Mouse (Mus musculus) heart, embryonic 10.5 days (tissue): ENCODE measurements around the gene Prc1. TPM values are rescaled to one million over a fixed set of nuclear protein-coding genes. Genes with fewer than 3 reads are reported as not detected.
"Not testable (repeated sequence)": the region's sequence is repeated elsewhere in the genome, so short reads cannot be mapped to it uniquely, and the experiment has no call there.

Experiments used
- DNase-seq: peaks from one replicate; pipeline ENCODE4 v3.0.0-alpha.2; 2017; ENCODE audit warnings: low spot score
- H3K27ac ChIP-seq: fragments of 300-500 bp; sonication (generic); 2 replicates; pipeline ENCODE4 v1.5.1; 2016; ENCODE audit warnings: mild to moderate bottlenecking
- H3K27me3 ChIP-seq: fragments of 300-500 bp; sonication (generic); 2 replicates; pipeline ENCODE4 v1.6.1; 2016; ENCODE audit warnings: mild to moderate bottlenecking; ENCODE audit not compliant: poor library complexity, insufficient read depth, severe bottlenecking
- H3K36me3 ChIP-seq: fragments of 300-500 bp; sonication (generic); 2 replicates; pipeline ENCODE4 v1.6.1; 2016; ENCODE audit warnings: mild to moderate bottlenecking, moderate library complexity
- H3K4me1 ChIP-seq: fragments of 300-500 bp; sonication (generic); 2 replicates; pipeline ENCODE4 v1.6.1; 2016; ENCODE audit warnings: mild to moderate bottlenecking
- H3K4me3 ChIP-seq: fragments of 300-500 bp; sonication (generic); 2 replicates; pipeline ENCODE4 v1.5.1; 2016; ENCODE audit warnings: mild to moderate bottlenecking, moderate library complexity
- H3K9me3 ChIP-seq: fragments of 300-500 bp; sonication (generic); 2 replicates; pipeline ENCODE4 v1.6.1; 2016; ENCODE audit warnings: mild to moderate bottlenecking, moderate library complexity
- WGBS: fragments of 180-500 bp; shearing (Covaris S2); methylation state at CpG from one replicate; pipeline ENCODE4 v1.1.7; 2016; 5-methylcytosine and 5-hydroxymethylcytosine counted together
- polyA plus RNA-seq: library from polyadenylated mRNA; unstranded; fragments of >200 nt; fragmentation: Nextera tagmentation; extraction: Ambion mirVana; gene quantifications from 2 replicates; pipeline ENCODE4 v1.2.1, GENCODE M21; 2016

Prc1 gene
- polyA plus RNA-seq, 1 experiment from 2014 or later, result 163 TPM

GRCm38 (mm10) chr7:80324816-80325119 lies 30.5 kb downstream of the Prc1 start:
- Histone ChIP-seq H3K36me3 (peaks cover 62% of the 10 kb centered on the region), H3K27ac (peak overlapping the region; percentile 53), H3K4me1 (peaks cover 21% of the 10 kb centered on the region)
- not testable (repeated sequence) for H3K9me3 ChIP-seq, H3K4me3 ChIP-seq, DNase-seq, H3K27me3 ChIP-seq
- WGBS, result 36% methylated on average over 4 of the region's 5 CpGs

- Histone ChIP-seq H3K4me1 (peaks cover 15% of the 10 kb centered on the region), H3K27ac (peak overlapping the region; percentile 53), H3K27me3 (no peaks in the 10 kb centered on the region), H3K4me3 (no peak overlapping the region), H3K36me3 (peaks cover 63% of the 10 kb centered on the region), H3K9me3 (no peaks in the 10 kb centered on the region)
- no peak for DNase-seq
- WGBS, result 95% methylated on average over 16 of the region's 16 CpGs
These were observed 31.1 kb downstream of the Prc1 start for GRCm38 (mm10) chr7:80325292-80325868.

- Histone ChIP-seq H3K27me3 (no peaks in the 10 kb centered on the region), H3K36me3 (peaks cover 63% of the 10 kb centered on the region), H3K4me1 (peaks cover 11% of the 10 kb centered on the region), H3K27ac (no peak overlapping the region), H3K4me3 (no peak overlapping the region), H3K9me3 (no peaks in the 10 kb centered on the region)
- no peak for DNase-seq
- WGBS, result 93% methylated on average over 19 of the region's 19 CpGs
These were observed 31.8 kb downstream of the Prc1 start for GRCm38 (mm10) chr7:80326076-80326475.

- Histone ChIP-seq H3K27ac (no peak overlapping the region), H3K36me3 (peaks cover 100% of the 10 kb centered on the region), H3K4me3 (no peak overlapping the region), H3K27me3 (no peaks in the 10 kb centered on the region), H3K4me1 (peaks cover 7% of the 10 kb centered on the region; the same call in 1 of the 2 replicates), H3K9me3 (no peaks in the 10 kb centered on the region; the same call in 1 of the 2 replicates)
- no peak for DNase-seq
- WGBS, result 90% methylated on average over 8 of the region's 8 CpGs
These were observed 36.0 kb downstream of the Prc1 start for GRCm38 (mm10) chr7:80330278-80330677.

GRCm38 (mm10) chr7:80331433-80331832 lies 37.2 kb downstream of the Prc1 start:
- DNase-seq, result no peak
- no peaks in the 10 kb centered on the region; the same call in 1 of the 2 replicates for H3K9me3 ChIP-seq
- 90% methylated on average over 19 of the region's 19 CpGs for WGBS
- peaks cover 100% of the 10 kb centered on the region for H3K36me3 ChIP-seq
- no peaks in the 10 kb centered on the region for H3K27me3 ChIP-seq
- peaks cover 8% of the 10 kb centered on the region; the same call in 1 of the 2 replicates for H3K4me1 ChIP-seq
- H3K4me3 ChIP-seq, result no peak overlapping the region
- no peak overlapping the region for H3K27ac ChIP-seq

GRCm38 (mm10) chr7:80334848-80335247 lies 40.6 kb downstream of the Prc1 start:
- Histone ChIP-seq H3K36me3 (peaks cover 82% of the 10 kb centered on the region), H3K27ac (no peak overlapping the region), H3K4me3 (no peak overlapping the region), H3K27me3 (no peaks in the 10 kb centered on the region), H3K4me1 (peaks cover 20% of the 10 kb centered on the region), H3K9me3 (no peaks in the 10 kb centered on the region; the same call in 1 of the 2 replicates)
- 84% methylated on average over 4 of the region's 4 CpGs for WGBS
- no peak for DNase-seq

- H3K9me3 ChIP-seq, result no peaks in the 10 kb centered on the region; the same call in 1 of the 2 replicates
- no peak for DNase-seq
- H3K27me3 ChIP-seq, result 0 out of 2 replicates have a peak, but pooled peaks cover 10% of the 10 kb centered on the region
- no peak overlapping the region for H3K27ac ChIP-seq
- H3K4me1 ChIP-seq, result peaks cover 30% of the 10 kb centered on the region
- 87% methylated on average over 3 of the region's 3 CpGs for WGBS
- H3K4me3 ChIP-seq, result no peak overlapping the region
- H3K36me3 ChIP-seq, result peaks cover 61% of the 10 kb centered on the region
These were observed 42.7 kb downstream of the Prc1 start for GRCm38 (mm10) chr7:80336932-80337331.

GRCm38 (mm10) chr7:80339371-80339770 lies 45.1 kb downstream of the Prc1 start:
- WGBS, result 9% methylated on average over 17 of the region's 17 CpGs
- Histone ChIP-seq H3K27ac (peak overlapping the region; percentile 90), H3K4me3 (peak overlapping the region; percentile 67), H3K27me3 (0 out of 2 replicates have a peak, but pooled peaks cover 11% of the 10 kb centered on the region), H3K4me1 (peaks cover 44% of the 10 kb centered on the region), H3K36me3 (peaks cover 37% of the 10 kb centered on the region), H3K9me3 (no peaks in the 10 kb centered on the region)
- no peak for DNase-seq

GRCm38 (mm10) chr7:80339793-80340628 lies 45.8 kb downstream of the Prc1 start:
- H3K9me3 ChIP-seq, result no peaks in the 10 kb centered on the region

GRCm38 (mm10) chr7:80340793-80341192 lies 46.5 kb downstream of the Prc1 start, which contains the start of gene Unc45a:
TSS of gene Unc45a (minus strand) at chr7:80341005.
- no peaks in the 10 kb centered on the region for H3K9me3 ChIP-seq
- H3K27ac ChIP-seq, result peak within 1 kb of the TSS; percentile 90
- 0 out of 2 replicates have a peak, but pooled peaks cover 11% of the 10 kb centered on the region for H3K27me3 ChIP-seq
- peaks cover 27% of the 10 kb centered on the region for H3K36me3 ChIP-seq
- peak within 1 kb of the TSS; percentile 67 for H3K4me3 ChIP-seq
- DNase-seq, result peak; percentile 92
- WGBS, result 3% methylated on average over 11 of the region's 11 CpGs
- H3K4me1 ChIP-seq, result peaks cover 40% of the 10 kb centered on the region

More at GRCm38 (mm10) chr7:80339793-80340628, 45.8 kb downstream of the Prc1 start:
- peak overlapping the region; percentile 67 for H3K4me3 ChIP-seq
- WGBS, result under 1% methylated on average over 45 of the region's 45 CpGs
- peak; percentile 99 for DNase-seq
- peaks cover 44% of the 10 kb centered on the region for H3K4me1 ChIP-seq
- H3K36me3 ChIP-seq, result peaks cover 30% of the 10 kb centered on the region
- 0 out of 2 replicates have a peak, but pooled peaks cover 11% of the 10 kb centered on the region for H3K27me3 ChIP-seq
- peak overlapping the region; percentile 90 for H3K27ac ChIP-seq

GRCm38 (mm10) chr7:80341793-80342192 lies 47.5 kb downstream of the Prc1 start:
- Histone ChIP-seq H3K4me1 (peaks cover 44% of the 10 kb centered on the region), H3K27me3 (0 out of 2 replicates have a peak, but pooled peaks cover 11% of the 10 kb centered on the region), H3K27ac (no peak overlapping the region), H3K36me3 (peaks cover 17% of the 10 kb centered on the region), H3K4me3 (no peak overlapping the region), H3K9me3 (no peaks in the 10 kb centered on the region)
- no peak for DNase-seq
- WGBS, result 54% methylated on average over 7 of the region's 7 CpGs

- WGBS, result under 1% methylated on average over 25 of the region's 25 CpGs
- H3K9me3 ChIP-seq, result no peaks in the 10 kb centered on the region
These were observed 48.6 kb downstream of the Prc1 start, which contains the start of gene Hddc3 for GRCm38 (mm10) chr7:80342858-80343257. TSS of gene Hddc3 (plus strand) at chr7:80343104.

More at GRCm38 (mm10) chr7:80342858-80343257, 48.6 kb downstream of the Prc1 start, which contains the start of gene Hddc3:
- peak; percentile 95 for DNase-seq
- Histone ChIP-seq H3K27me3 (0 out of 2 replicates have a peak, but pooled peaks cover 11% of the 10 kb centered on the region), H3K27ac (peak within 1 kb of the TSS; percentile 94), H3K4me3 (peak within 1 kb of the TSS; percentile 73), H3K36me3 (peaks cover 6% of the 10 kb centered on the region; the same call in 1 of the 2 replicates), H3K4me1 (peaks cover 53% of the 10 kb centered on the region)
